Comparison of ENCODE assay signal across 28 mouse cellular contexts in genomic region chr6:38358253-38359027, GRCm38 (mm10). TPM values are rescaled to one million over a fixed set of nuclear protein-coding genes. Genes with fewer than 3 reads are reported as not detected.
DNase-seq lines count a peak whose midpoint lies in the region; ATAC-seq and TF ChIP-seq lines count a peak whose summit lies in the region.
"Had no signal": no experiment of that assay in that cellular context is flagged by ENCODE, and none has a peak within 500 bp of the region (broad histone marks: within the 10 kb centered on the region; RNA-seq: fewer than 3 reads in every experiment).

No protein-coding gene starts in this region.

- no peak overlapping the region for H3K9ac ChIP-seq in liver, embryonic 14.5 days (replicated peaks)
- H3K9ac ChIP-seq: forebrain, postnatal 0 days; hindbrain, embryonic 15.5 days; kidney, embryonic 15.5 days; lung, embryonic 14.5 days; neural tube, embryonic 13.5 days; stomach, embryonic 15.5 days had no signal

- no peak overlapping the region; the same call in 1 of the 2 replicates for H3K4me2 ChIP-seq in liver, embryonic 14.5 days (ENCODE audit: low read depth)
- H3K4me2 ChIP-seq: heart, embryonic 11.5 days; hindbrain, embryonic 15.5 days; kidney, embryonic 15.5 days; lung, embryonic 14.5 days; midbrain, embryonic 11.5 days; neural tube, embryonic 13.5 days; stomach, embryonic 15.5 days had no signal

- no peak for TF ChIP-seq EP300 in liver, embryonic 14.5 days (IDR thresholded peaks at IDR 0.05; ENCODE audit: low read depth)

- no peaks in the 10 kb centered on the region for H3K27me3 ChIP-seq in thymus, adult 2 months (ENCODE audit: control insufficient read depth, insufficient read depth, low read length)
- H3K27me3 ChIP-seq in liver, embryonic 14.5 days (ENCODE audit: control insufficient read depth, insufficient read depth, low read length) = no peaks in the 10 kb centered on the region
- H3K27me3 ChIP-seq in cerebellum, adult 2 months (ENCODE audit: control insufficient read depth, insufficient read depth, low read length) = no peaks in the 10 kb centered on the region; the same call in 1 of the 2 replicates

- no peak overlapping the region for H3K4me3 ChIP-seq in thymus, adult 2 months (ENCODE audit: control insufficient read depth, insufficient read depth, low read length)
- H3K4me3 ChIP-seq in liver, embryonic 14.5 days (ENCODE audit: insufficient read depth in 1 of 2, low read depth in 2 of 2, low read length in 2 of 2) = no peak overlapping the region
- no peak overlapping the region for H3K4me3 ChIP-seq in cerebellum, adult 2 months (replicated peaks; ENCODE audit: insufficient read depth, low read depth, low read length)
- H3K4me3 ChIP-seq: erythroblast, embryonic 14.5 days; hindbrain, embryonic 15.5 days; kidney, embryonic 15.5 days; layer of hippocampus, adult 2 months; myocyte; neural tube, embryonic 13.5 days; stomach, embryonic 15.5 days had no signal

- peak overlapping the region; percentile 35; the same call in 1 of the 2 replicates for H3K27ac ChIP-seq in thymus, adult 2 months (ENCODE audit: control insufficient read depth, insufficient read depth, low read length)
- peak overlapping the region; percentile 53 for H3K27ac ChIP-seq in liver, embryonic 14.5 days
- H3K27ac ChIP-seq in cerebellum, adult 2 months (ENCODE audit: insufficient read depth, low read length) = no peak overlapping the region
- H3K27ac ChIP-seq: hindbrain, embryonic 15.5 days; kidney, embryonic 15.5 days; layer of hippocampus, adult 2 months; neural tube, embryonic 13.5 days; stomach, embryonic 15.5 days had no signal

- peak; percentile 56 for DNase-seq in CD4-positive, CD25-positive, alpha-beta regulatory T cell, adult 2 months (ENCODE audit: low read depth, low spot score)
- DNase-seq in thymus, adult 2 months = no peak
- no peak for DNase-seq in thymus, postnatal 0 days (ENCODE audit: low spot score)
- no peak for DNase-seq in liver, embryonic 14.5 days (ENCODE audit: low read depth in 3 of 3, low spot score in 3 of 3)
- DNase-seq in naive thymus-derived CD4-positive, alpha-beta T cell, adult 2 months (ENCODE audit: low read depth) = peak; percentile 65
- DNase-seq in cerebellum, adult 2 months = no peak
- DNase-seq: adrenal gland, postnatal 14 days; cerebellum, adult 18-20 months; cerebellum, postnatal 14 days; forebrain, postnatal 0 days; gastrocnemius, postnatal 10 days; kidney, adult 18-20 months; kidney, postnatal 25 days; left cerebral cortex, postnatal 4 days; lung, embryonic 14.5 days; lung, postnatal 14 days; thymus, postnatal 25 days had no signal

- no peak for TF ChIP-seq CTCF in thymus, adult 2 months (IDR thresholded peaks at IDR 0.05; ENCODE audit: borderline replicate concordance, control insufficient read depth, extremely low read depth, insufficient read depth, low read length, poor library complexity)
- no peak for TF ChIP-seq CTCF in liver, embryonic 14.5 days (IDR thresholded peaks at IDR 0.05; ENCODE audit: low read depth)
- no peak for TF ChIP-seq CTCF in cerebellum, adult 2 months (IDR thresholded peaks at IDR 0.05; ENCODE audit: borderline replicate concordance, insufficient read depth, low read depth, low read length)

- peaks cover 14% of the 10 kb centered on the region for H3K4me1 ChIP-seq in thymus, adult 2 months (replicated peaks; ENCODE audit: control insufficient read depth, insufficient read depth, low read length)
- peaks cover 43 to 44% of the 10 kb centered on the region in 2 experiments for H3K4me1 ChIP-seq in liver, embryonic 14.5 days (replicated peaks; ENCODE audit: control insufficient read depth in 2 of 2, insufficient read depth in 2 of 2, low read length in 1 of 2)
- H3K4me1 ChIP-seq in cerebellum, adult 2 months (ENCODE audit: control insufficient read depth, insufficient read depth, low read length) = no peaks in the 10 kb centered on the region

- no peak for TF ChIP-seq POLR2A in thymus, adult 2 months (IDR thresholded peaks at IDR 0.05; ENCODE audit: control insufficient read depth, extremely low read depth, insufficient read depth, low read length, poor library complexity)
- TF ChIP-seq POLR2A in cerebellum, adult 2 months (IDR thresholded peaks at IDR 0.05; ENCODE audit: borderline replicate concordance, insufficient read depth, low read length) = no peak

- 77% methylated on average over 8 of the region's 8 CpGs for WGBS in thymus, adult 2 months
- WGBS in liver, embryonic 14.5 days (ENCODE audit: insufficient replicate concordance) = 31% methylated on average over 8 of the region's 8 CpGs
- 82% methylated on average over 8 of the region's 8 CpGs for WGBS in cerebellum, adult 2 months

- no peak for ATAC-seq in CD4-positive, CD25-positive, alpha-beta regulatory T cell, adult 4 months
- ATAC-seq in liver, embryonic 14.5 days (ENCODE audit: insufficient read depth) = no peak
- no peak for ATAC-seq in cerebellum, adult (ENCODE audit: insufficient number of reproducible peaks, low FRiP score, low TSS enrichment)
- ATAC-seq: forebrain, postnatal 0 days had no signal

- H3K9me3 ChIP-seq in liver, embryonic 14.5 days (ENCODE audit: control insufficient read depth, low read length) = no peaks in the 10 kb centered on the region
- H3K9me3 ChIP-seq: hindbrain, embryonic 15.5 days; kidney, embryonic 15.5 days; neural tube, embryonic 13.5 days; stomach, embryonic 15.5 days had no signal

- H3K36me3 ChIP-seq in thymus, adult 2 months (ENCODE audit: control insufficient read depth, insufficient read depth, low read length) = no peaks in the 10 kb centered on the region
- no peaks in the 10 kb centered on the region for H3K36me3 ChIP-seq in liver, embryonic 14.5 days (replicated peaks; ENCODE audit: control insufficient read depth, insufficient read depth, low read depth)
- H3K36me3 ChIP-seq: hindbrain, embryonic 15.5 days; kidney, embryonic 15.5 days; neural tube, embryonic 13.5 days; stomach, embryonic 15.5 days had no signal

RNA-seq across cellular contexts. Expression of gene Zc3hav1, which starts 4.0 kb away (rescaled TPM):
- 100 to 1,000 TPM; 189 to 215 TPM for polyA plus RNA-seq in CD4-positive, CD25-positive, alpha-beta regulatory T cell, adult 4 months (2017; shearing (Covaris generic))
- 79.0 and 86.4 TPM in 2 replicates for polyA plus RNA-seq in thymus, adult 2 months (2012; rRNA removed)
- polyA plus RNA-seq in thymus, postnatal 0 days (2015; fragmentation: Nextera tagmentation; extraction: Ambion mirVana) = 39.7 and 46.3 TPM in 2 replicates
- 16.5 and 23.0 TPM in 2 replicates for polyA plus RNA-seq in liver, embryonic 14.5 days (2012; rRNA removed)
- 17.0 and 18.6 TPM in 2 replicates for polyA plus RNA-seq in liver, embryonic 14.5 days (2014; fragmentation: Nextera tagmentation; extraction: Ambion mirVana)
- polyA plus RNA-seq in cerebellum, adult 2 months (2012; rRNA removed) = 5.0 TPM in 2 replicates

RNA-seq across cellular contexts. Expression of gene Ttc26, which starts 22.8 kb away (rescaled TPM):
- polyA plus RNA-seq in CD4-positive, CD25-positive, alpha-beta regulatory T cell, adult 4 months (2017; shearing (Covaris generic)) = not detected
- polyA plus RNA-seq in thymus, adult 2 months (2012; rRNA removed) = 0.44 and 0.62 TPM in 2 replicates
- polyA plus RNA-seq in thymus, postnatal 0 days (2015; fragmentation: Nextera tagmentation; extraction: Ambion mirVana) = 1.0 TPM in 2 replicates
- 0.18 and 0.26 TPM in 2 replicates for polyA plus RNA-seq in liver, embryonic 14.5 days (2012; rRNA removed)
- polyA plus RNA-seq in liver, embryonic 14.5 days (2014; fragmentation: Nextera tagmentation; extraction: Ambion mirVana) = 0.24 and 0.41 TPM in 2 replicates
- 2.4 and 2.9 TPM in 2 replicates for polyA plus RNA-seq in cerebellum, adult 2 months (2012; rRNA removed)
- polyA plus RNA-seq: erythroblast, embryonic 14.5 days had no signal

RNA-seq across cellular contexts. Expression of gene Zc3hav1l, which starts 59.4 kb away (rescaled TPM):
- polyA plus RNA-seq in CD4-positive, CD25-positive, alpha-beta regulatory T cell, adult 4 months (2017; shearing (Covaris generic)) = under 1 TPM; 0.38 to 0.55 TPM
- 6.6 and 7.4 TPM in 2 replicates for polyA plus RNA-seq in thymus, adult 2 months (2012; rRNA removed)
- 2.5 and 2.7 TPM in 2 replicates for polyA plus RNA-seq in thymus, postnatal 0 days (2015; fragmentation: Nextera tagmentation; extraction: Ambion mirVana)
- 3.9 and 4.7 TPM in 2 replicates for polyA plus RNA-seq in liver, embryonic 14.5 days (2012; rRNA removed)
- polyA plus RNA-seq in liver, embryonic 14.5 days (2014; fragmentation: Nextera tagmentation; extraction: Ambion mirVana) = 1.4 and 1.8 TPM in 2 replicates
- 2.9 and 3.1 TPM in 2 replicates for polyA plus RNA-seq in cerebellum, adult 2 months (2012; rRNA removed)

Comparison
In these comparisons a context has a peak if more than half of its experiments do, and no peak if none do; other contexts are left out.
1. DNase-seq: peak in CD4-positive, CD25-positive, alpha-beta regulatory T cell, adult 2 months (single experiment) and naive thymus-derived CD4-positive, alpha-beta T cell, adult 2 months (single experiment); none in thymus, adult 2 months (single experiment), thymus, postnatal 0 days (single experiment), liver, embryonic 14.5 days (0 of 3) and cerebellum, adult 2 months (0 of 2).